Mouse (Mus musculus) forelimb bud, embryonic 11.5 days (tissue): Measurements from ENCODE around the gene Tnc.

Source experiments
- DNase-seq: peaks from one replicate; pipeline ENCODE4 v3.0.0-alpha.2; 2012; ENCODE audit warnings: low read depth, low spot score

The Tnc gene

DNA sequence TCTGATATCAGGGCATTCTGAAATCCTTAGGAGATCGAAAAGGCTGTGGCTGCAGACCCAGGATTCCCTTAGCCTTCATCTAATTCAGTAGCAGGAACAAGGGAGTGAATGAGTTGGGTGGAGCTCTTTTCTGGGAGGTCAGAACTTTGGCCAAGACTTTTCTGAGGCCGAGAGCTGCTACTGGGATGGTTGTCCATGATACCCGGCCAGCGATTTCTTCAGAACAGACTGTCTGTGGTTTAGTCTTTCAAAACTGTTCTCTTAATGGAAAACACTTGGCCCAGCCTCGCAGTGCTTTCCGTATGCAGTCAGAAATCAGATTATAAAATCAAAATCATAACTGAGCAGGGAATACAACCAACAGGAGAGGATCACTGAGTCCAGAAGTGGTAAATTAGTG lies 21.2 kb downstream of the Tnc start:
- no peak for DNase-seq

DNA sequence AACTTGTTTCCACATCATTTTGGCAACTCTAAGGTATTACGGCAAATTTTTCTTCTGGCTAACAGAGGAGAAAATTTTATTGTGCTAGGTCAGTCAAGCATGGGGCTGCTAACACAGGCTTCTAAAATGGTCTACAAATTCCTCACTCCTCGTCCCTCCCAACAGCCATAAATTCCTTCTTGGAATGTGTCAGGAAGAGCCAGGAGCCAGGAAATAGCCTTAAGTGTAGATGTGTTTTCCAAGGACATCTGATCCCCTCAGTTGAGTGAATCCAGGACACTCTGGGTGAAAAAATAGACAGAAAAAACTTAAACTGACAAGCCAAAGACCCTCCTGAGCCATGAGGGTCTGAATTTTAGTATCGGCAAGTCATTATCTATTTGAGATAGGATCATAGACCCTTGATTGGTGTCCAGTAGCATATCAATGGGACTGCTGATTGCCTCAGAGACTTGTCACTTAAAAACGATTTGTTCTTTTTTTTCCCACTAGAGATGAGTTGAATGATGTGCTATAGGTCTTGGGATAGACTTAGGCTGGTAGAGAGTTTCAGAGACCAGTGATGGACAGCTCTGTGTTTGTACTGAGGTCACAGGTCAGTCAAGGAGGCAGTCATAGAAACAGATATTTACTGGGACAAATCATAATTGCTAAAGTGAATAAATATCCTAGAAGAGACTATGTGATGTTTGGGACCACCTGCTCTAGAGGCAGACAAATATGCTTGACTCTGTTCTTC lies 22.6 kb downstream of the Tnc start:
- DNase-seq: no peak

DNA sequence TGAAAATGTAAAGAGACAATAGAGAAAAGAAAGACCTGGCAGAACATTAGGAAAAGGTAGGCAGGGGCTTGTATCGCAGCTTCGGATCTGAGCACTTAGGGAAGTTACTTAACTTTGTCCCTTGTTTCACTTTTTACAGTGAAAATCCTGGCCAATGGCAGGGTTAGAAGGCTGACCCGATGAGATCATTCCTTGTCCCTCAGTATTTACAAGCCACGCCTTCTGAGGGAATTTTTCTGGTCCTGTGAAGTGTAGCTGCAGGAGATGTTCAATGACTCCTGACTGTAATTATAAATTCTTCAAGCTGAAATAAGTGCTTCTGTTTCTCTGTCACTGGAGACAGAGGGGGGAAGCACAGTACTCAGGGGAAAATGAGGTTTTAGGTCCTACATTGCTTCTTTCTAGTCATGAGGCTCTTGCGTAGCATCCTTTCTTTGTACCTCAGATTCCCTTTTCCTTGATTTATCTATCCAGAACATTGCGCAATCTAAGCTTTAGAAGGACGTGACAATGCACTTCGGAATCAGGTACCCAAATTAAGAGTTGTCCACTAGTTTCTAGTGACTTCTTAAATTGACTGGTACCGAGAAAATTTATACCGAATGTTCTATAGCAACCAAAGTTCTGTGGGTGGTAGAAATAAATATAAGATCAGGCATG lies 25.8 kb downstream of the Tnc start:
- DNase-seq: no peak

- no peak for DNase-seq
Measured at GRCm38 (mm10) chr4:64020151-64020550, 26.7 kb downstream of the Tnc start.

DNA sequence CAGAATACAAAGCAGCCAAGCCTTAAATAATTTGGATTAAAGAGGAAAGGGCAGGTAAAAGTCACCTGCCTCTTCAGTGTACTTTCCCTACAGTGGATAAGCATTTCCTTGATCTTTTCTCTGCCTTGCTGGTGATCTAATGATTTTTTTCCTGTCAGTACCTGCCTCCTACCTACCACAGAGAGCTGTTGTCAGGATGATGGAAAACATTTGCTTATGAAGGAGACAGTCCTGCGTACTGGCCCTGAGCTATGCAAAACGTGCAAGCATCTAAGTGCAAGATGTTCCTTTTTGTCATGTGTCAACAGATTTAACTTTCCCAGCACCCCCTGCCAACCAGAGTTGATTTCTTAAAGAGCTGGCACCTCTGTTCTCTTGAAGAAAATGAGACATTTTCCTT lies 35.5 kb downstream of the Tnc start:
- DNase-seq: no peak

DNA sequence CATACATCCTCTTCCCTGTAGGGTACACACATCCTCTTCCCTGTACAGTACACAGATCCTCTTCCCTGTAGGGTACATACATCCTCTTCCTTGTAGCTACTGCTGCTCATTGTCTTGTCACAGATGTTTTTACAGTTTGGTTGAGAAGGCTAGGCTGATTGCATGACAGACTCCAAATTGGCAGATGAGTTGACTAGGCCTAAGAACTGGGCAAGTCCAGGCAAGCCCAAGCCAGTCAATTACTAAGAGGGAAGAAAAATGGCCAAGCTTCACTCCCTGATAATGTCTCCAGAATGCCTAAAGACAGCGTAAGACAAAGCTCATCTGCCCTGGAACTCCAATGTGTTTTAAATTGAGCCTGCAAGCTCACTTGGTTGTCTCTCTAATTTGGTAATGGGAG lies 36.9 kb downstream of the Tnc start:
- DNase-seq: no peak

GRCm38 (mm10) chr4:64005198-64005597 lies 41.6 kb downstream of the Tnc start:
- no peak for DNase-seq

- no peak for DNase-seq
Measured at GRCm38 (mm10) chr4:64003677-64004076, 43.1 kb downstream of the Tnc start.

- DNase-seq: no peak
Measured at GRCm38 (mm10) chr4:64002168-64002567, 44.6 kb downstream of the Tnc start.

- DNase-seq: no peak
Measured at GRCm38 (mm10) chr4:64000788-64001187, 46.0 kb downstream of the Tnc start.

GRCm38 (mm10) chr4:64000293-64000692 lies 46.5 kb downstream of the Tnc start:
- DNase-seq: no peak

DNA sequence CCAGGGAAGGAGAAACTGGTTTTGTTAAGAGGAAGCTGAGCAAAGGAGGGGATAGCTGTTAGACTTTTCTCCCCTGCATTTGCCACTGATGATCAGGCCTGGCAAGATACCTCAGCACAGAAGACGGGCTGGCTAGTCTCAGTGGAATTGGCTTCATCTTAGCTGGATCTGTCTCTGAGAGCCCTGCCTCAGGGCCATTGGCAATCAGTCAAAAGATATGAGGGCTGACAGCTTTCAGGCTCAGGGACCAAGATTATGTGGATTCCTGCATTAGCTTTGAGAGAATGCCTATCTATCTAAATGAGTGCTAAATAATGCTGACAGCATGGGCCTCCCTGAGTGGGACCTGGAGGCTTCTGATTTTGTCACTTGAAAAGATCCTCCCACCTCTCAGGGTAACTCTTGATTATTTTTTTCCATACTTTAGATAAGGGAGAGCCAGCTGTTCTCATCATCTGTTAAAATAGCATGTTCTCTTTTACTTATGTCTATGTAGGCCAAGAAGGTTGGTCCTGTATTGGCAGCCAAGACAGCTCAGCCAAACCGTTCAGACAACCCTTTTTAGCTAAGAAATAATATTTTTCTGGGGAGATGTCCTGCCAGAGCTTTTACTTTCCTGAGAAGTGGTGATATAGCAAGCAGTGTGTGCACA lies 53.2 kb downstream of the Tnc start:
- DNase-seq: no peak

- no peak for DNase-seq
Measured at GRCm38 (mm10) chr4:63990216-63990615, 56.6 kb downstream of the Tnc start.

- DNase-seq: no peak
Measured at GRCm38 (mm10) chr4:63988090-63988489, 58.7 kb downstream of the Tnc start.

- DNase-seq: no peak
Measured at GRCm38 (mm10) chr4:63986576-63986975, 60.2 kb downstream of the Tnc start.

DNA sequence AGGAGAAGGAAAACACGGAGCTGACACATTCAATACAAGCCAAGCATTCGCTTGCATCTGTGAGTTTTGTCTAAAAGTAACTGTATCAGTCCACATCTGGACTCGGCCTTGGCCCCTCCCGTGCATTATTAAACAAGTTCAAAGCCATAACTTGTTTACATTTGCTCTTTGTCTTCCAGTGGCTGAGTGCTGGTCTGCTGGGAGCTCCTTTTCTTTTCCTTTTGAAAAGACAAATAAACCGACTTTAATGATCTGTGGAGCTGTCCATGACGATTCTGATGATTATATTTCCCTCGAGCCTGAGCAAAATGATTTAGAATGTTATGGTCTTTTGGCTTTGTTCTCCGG lies 63.7 kb downstream of the Tnc start:
- no peak for DNase-seq

GRCm38 (mm10) chr4:63982425-63983097 lies 64.3 kb downstream of the Tnc start:
- no peak for DNase-seq

GRCm38 (mm10) chr4:63980211-63980794 lies 66.5 kb downstream of the Tnc start:
- DNase-seq: no peak

DNA sequence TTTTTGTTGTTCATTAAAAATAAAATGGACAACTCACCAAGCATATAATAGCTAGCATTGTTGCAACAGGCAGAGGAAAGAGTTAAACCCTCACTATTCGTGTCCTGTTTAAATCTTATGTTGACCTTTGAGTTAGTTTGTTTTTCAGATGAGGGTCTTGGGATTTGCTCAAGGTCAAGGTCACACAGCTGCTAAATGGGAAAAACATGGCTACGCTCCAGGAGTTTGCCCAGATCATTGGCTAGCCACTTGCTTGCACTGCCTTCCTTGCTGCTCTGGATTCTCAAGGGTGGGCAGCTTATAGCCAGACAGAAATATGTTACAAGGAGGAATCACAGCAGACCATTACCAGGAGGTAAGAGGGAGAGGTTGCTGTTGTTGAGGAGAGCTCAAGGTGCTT lies 67.2 kb downstream of the Tnc start:
- DNase-seq: peak; percentile 64

DNA sequence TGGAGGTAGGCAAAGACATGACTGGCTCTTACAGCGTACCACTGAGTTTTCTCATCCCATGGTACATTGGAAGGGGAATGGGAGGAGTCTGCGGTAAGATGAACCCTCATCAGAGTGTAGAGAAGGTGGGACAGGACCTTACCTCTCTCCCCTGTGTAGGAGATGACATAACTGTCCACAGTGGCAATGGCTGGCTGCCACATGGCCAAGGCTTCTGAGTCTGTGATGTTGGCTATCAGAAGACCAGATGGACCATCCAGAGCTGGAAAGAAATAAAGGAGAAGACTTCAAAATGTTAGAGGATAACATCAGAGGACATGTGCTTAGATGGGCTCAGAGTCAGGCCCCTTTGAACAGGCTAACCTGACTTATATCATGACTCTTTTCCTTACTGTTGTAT lies 74.3 kb downstream of the Tnc start:
- DNase-seq: no peak

GRCm38 (mm10) chr4:63971762-63972161 lies 75.1 kb downstream of the Tnc start:
- DNase-seq: no peak

- no peak for DNase-seq
Measured at GRCm38 (mm10) chr4:63970925-63971324, 75.9 kb downstream of the Tnc start.
